Mouse (Mus musculus): ENCODE data around the gene Leprot. TPM values are rescaled to one million over a fixed set of nuclear protein-coding genes. Genes with fewer than 3 reads are reported as not detected.

Gene Leprot
- polyA plus RNA-seq, 1 experiment from 2014 or later: 70.8 TPM

DNA sequence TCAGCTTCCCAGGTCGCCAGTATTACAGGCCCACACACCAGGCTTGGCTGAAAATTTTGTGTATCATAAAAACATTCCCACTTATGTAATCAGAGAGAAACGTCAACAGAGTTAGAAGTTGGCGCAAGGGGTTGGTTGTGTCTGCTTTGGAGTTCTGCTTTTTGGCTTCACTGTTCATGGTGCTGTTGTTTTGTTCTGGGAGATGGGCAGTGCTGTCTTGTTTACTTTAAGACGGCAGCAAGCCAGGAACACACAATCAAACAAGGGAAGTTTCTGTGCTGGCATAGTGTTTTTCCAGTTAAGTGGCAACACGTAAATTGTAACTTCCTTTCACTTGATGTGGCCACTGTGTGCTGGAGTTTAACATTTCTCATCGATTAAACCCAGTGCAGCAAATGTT, 47.0 kb downstream of the Leprot start:
- DNase-seq (ENCODE audit: low spot score) (no peak), ATAC-seq (replicated peaks; ENCODE audit: low FRiP score) (no peak)
- H3K9me3 ChIP-seq (ENCODE audit: control insufficient read depth, low read length): no peaks in the 10 kb centered on the region
- no peaks in the 10 kb centered on the region for H3K27me3 ChIP-seq (replicated peaks; ENCODE audit: control insufficient read depth, insufficient read depth, low read length)
- H3K27ac ChIP-seq (ENCODE audit: low read depth, low read length): no peak overlapping the region
- H3K4me1 ChIP-seq (replicated peaks; ENCODE audit: control insufficient read depth, insufficient read depth, low read length): no peaks in the 10 kb centered on the region
- H3K4me2 ChIP-seq: no peak overlapping the region
- no peaks in the 10 kb centered on the region for H3K36me3 ChIP-seq (ENCODE audit: control insufficient read depth, insufficient read depth, low read length)
- H3K9ac ChIP-seq (ENCODE audit: low read depth, low read length): no peak overlapping the region
- no peak overlapping the region for H3K4me3 ChIP-seq (ENCODE audit: low read depth, low read length)
- WGBS: 68% methylated on average over 6 of the region's 6 CpGs

DNA sequence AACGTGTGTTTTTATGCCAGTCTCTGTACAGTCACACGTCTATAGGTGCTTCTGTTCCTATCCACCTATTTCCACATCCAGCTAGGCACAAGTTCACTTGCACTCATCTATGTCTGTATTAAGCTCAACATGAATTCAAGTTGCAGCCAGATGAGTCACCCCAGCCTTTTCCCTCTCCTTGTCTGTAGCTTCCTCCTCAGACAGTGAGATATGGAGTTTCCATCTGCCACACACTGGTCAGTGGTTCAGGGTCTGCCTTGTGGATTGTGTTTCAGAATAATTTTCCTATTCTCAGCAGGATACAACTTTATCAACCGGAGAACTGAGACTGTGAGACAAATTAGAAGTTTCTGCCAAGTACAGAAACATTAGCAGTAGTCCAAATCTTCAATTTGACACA, 49.7 kb downstream of the Leprot start:
- 78% methylated on average over 3 of the region's 3 CpGs for WGBS
- no peak overlapping the region for H3K9ac ChIP-seq (ENCODE audit: low read depth, low read length)
- no peaks in the 10 kb centered on the region for H3K9me3 ChIP-seq (ENCODE audit: control insufficient read depth, low read length)
- no peak overlapping the region for H3K27ac ChIP-seq (ENCODE audit: low read depth, low read length)
- no peak for ATAC-seq (replicated peaks; ENCODE audit: low FRiP score)
- H3K27me3 ChIP-seq (replicated peaks; ENCODE audit: control insufficient read depth, insufficient read depth, low read length): no peaks in the 10 kb centered on the region
- DNase-seq (ENCODE audit: low spot score): no peak
- H3K36me3 ChIP-seq (ENCODE audit: control insufficient read depth, insufficient read depth, low read length): no peaks in the 10 kb centered on the region
- no peak overlapping the region for H3K4me2 ChIP-seq
- no peak overlapping the region for H3K4me3 ChIP-seq (ENCODE audit: low read depth, low read length)
- no peaks in the 10 kb centered on the region for H3K4me1 ChIP-seq (replicated peaks; ENCODE audit: control insufficient read depth, insufficient read depth, low read length)

DNA sequence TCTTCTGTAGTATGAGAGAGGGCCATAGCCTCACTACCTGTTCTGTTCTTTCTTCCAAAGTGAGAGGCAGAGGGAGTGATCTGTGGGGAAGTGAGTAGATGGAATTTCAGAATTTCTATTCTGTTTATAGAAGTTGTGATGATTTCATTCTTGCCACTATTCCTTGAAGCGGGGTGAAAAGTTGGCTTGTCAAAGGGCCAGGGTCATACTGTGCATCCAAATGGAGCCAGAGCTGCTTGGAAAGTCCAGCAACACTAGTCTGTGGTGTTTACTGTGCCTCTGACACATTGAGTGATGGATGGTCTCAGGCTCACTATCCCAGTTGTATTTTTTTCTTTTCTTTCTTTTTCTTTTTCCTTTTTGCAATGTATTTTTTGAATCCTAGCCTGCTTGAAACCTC, 51.9 kb downstream of the Leprot start:
- Histone ChIP-seq H3K4me2 (no peak overlapping the region), H3K27ac (ENCODE audit: low read depth, low read length) (no peak overlapping the region), H3K4me1 (replicated peaks; ENCODE audit: control insufficient read depth, insufficient read depth, low read length) (no peaks in the 10 kb centered on the region), H3K36me3 (ENCODE audit: control insufficient read depth, insufficient read depth, low read length) (no peaks in the 10 kb centered on the region), H3K9ac (ENCODE audit: low read depth, low read length) (no peak overlapping the region), H3K4me3 (ENCODE audit: low read depth, low read length) (no peak overlapping the region), H3K27me3 (replicated peaks; ENCODE audit: control insufficient read depth, insufficient read depth, low read length) (no peaks in the 10 kb centered on the region), H3K9me3 (ENCODE audit: control insufficient read depth, low read length) (no peaks in the 10 kb centered on the region)
- DNase-seq (ENCODE audit: low spot score) (no peak), ATAC-seq (replicated peaks; ENCODE audit: low FRiP score) (no peak)
- WGBS: 85% methylated on average over 1 of the region's 1 CpGs

DNA sequence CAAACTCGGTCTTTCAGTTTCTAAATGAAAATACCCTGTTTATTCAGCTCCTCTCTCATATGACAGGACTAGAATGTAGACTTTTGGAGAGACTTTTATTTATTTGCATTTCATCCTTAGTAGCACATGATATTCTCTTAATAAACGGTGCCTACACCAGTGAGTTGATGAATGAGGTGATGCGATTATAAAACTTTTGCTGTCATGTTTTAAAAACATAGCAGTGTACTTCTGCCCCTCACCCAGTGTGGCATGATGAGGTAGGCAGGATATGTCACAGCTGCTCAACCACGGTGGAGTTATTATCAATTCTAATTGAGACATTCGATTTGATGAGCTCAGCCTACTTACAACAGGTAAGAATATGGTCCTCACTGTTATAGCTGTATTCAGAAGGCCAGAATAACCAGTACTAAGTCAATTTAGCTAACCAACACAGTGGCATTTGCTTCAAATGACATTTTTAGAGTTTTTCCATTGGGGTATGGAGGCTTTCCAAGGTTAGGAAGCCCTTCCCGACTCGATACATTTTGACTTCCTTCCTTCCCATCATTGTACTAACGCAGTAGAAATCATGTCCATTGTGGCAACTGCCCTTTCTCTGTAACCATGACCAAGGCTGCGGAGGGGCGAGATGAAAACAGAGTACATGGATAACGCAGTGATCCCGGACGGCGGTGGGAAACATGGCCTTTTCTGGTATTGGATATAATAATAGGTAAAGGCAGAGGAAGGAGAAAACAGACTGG, 53.5 kb downstream of the Leprot start:
- Histone ChIP-seq H3K27ac (ENCODE audit: low read depth, low read length) (no peak overlapping the region), H3K4me3 (ENCODE audit: low read depth, low read length) (no peak overlapping the region), H3K4me1 (replicated peaks; ENCODE audit: control insufficient read depth, insufficient read depth, low read length) (no peaks in the 10 kb centered on the region), H3K9me3 (ENCODE audit: control insufficient read depth, low read length) (no peaks in the 10 kb centered on the region), H3K9ac (ENCODE audit: low read depth, low read length) (no peak overlapping the region), H3K36me3 (ENCODE audit: control insufficient read depth, insufficient read depth, low read length) (no peaks in the 10 kb centered on the region), H3K4me2 (no peak overlapping the region), H3K27me3 (replicated peaks; ENCODE audit: control insufficient read depth, insufficient read depth, low read length) (no peaks in the 10 kb centered on the region)
- DNase-seq (ENCODE audit: low spot score) (no peak), ATAC-seq (replicated peaks; ENCODE audit: low FRiP score) (no peak)
- 84% methylated on average over 14 of the region's 14 CpGs for WGBS

DNA sequence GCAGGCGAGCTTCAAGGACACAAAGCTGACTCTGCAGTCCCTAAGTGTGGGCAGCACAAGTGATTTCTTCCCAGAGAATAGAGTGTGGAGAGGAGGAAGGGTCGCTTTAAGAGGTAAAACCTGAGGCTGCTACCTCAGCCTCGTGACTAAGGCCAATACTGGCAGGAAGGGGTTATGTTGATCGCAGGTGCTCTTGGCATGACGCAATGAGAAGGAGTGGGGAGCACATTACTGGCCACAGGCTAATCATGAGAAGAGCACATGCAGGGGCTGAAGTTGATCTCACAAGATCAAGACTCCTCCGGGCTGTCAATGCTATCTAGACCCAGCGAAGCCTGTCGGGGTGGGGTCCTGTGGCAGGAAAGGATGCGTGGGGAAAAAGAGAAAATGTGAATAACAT, 57.8 kb downstream of the Leprot start:
- no peaks in the 10 kb centered on the region for H3K9me3 ChIP-seq (ENCODE audit: control insufficient read depth, low read length)
- no peak for DNase-seq (ENCODE audit: low spot score)
- H3K4me2 ChIP-seq: no peak overlapping the region
- no peaks in the 10 kb centered on the region for H3K4me1 ChIP-seq (replicated peaks; ENCODE audit: control insufficient read depth, insufficient read depth, low read length)
- H3K4me3 ChIP-seq (ENCODE audit: low read depth, low read length): no peak overlapping the region
- 71% methylated on average over 9 of the region's 9 CpGs for WGBS
- H3K27me3 ChIP-seq (replicated peaks; ENCODE audit: control insufficient read depth, insufficient read depth, low read length): no peaks in the 10 kb centered on the region
- H3K27ac ChIP-seq (ENCODE audit: low read depth, low read length): no peak overlapping the region
- no peak overlapping the region for H3K9ac ChIP-seq (ENCODE audit: low read depth, low read length)
- no peaks in the 10 kb centered on the region for H3K36me3 ChIP-seq (ENCODE audit: control insufficient read depth, insufficient read depth, low read length)
- no peak for ATAC-seq (replicated peaks; ENCODE audit: low FRiP score)

DNA sequence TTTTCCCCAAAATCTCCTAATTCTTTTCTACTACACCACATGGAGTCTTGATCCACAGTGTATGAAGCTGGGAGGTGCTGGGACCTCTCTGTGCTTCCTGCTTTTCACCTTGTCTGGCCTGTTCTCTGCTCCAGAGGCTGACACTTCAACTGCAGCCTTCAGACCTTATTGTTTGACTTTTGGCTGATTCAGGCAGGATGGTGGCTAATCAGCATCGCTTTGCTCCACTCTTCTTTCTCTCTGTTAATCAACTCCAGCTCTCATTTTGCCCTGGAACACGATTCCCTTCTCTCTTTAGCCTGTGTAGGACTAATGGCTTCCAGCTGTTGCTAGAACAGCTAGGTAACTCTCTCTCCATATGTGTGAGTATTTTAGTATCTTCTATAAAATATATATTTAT, 59.7 kb downstream of the Leprot start:
- Histone ChIP-seq H3K27ac (ENCODE audit: low read depth, low read length) (no peak overlapping the region), H3K27me3 (replicated peaks; ENCODE audit: control insufficient read depth, insufficient read depth, low read length) (no peaks in the 10 kb centered on the region), H3K4me3 (ENCODE audit: low read depth, low read length) (no peak overlapping the region), H3K4me1 (replicated peaks; ENCODE audit: control insufficient read depth, insufficient read depth, low read length) (no peaks in the 10 kb centered on the region), H3K4me2 (no peak overlapping the region), H3K9ac (ENCODE audit: low read depth, low read length) (no peak overlapping the region), H3K36me3 (ENCODE audit: control insufficient read depth, insufficient read depth, low read length) (no peaks in the 10 kb centered on the region), H3K9me3 (ENCODE audit: control insufficient read depth, low read length) (no peaks in the 10 kb centered on the region)
- DNase-seq (ENCODE audit: low spot score) (no peak), ATAC-seq (replicated peaks; ENCODE audit: low FRiP score) (no peak)
- 57% methylated on average over 2 of the region's 2 CpGs for WGBS

DNA sequence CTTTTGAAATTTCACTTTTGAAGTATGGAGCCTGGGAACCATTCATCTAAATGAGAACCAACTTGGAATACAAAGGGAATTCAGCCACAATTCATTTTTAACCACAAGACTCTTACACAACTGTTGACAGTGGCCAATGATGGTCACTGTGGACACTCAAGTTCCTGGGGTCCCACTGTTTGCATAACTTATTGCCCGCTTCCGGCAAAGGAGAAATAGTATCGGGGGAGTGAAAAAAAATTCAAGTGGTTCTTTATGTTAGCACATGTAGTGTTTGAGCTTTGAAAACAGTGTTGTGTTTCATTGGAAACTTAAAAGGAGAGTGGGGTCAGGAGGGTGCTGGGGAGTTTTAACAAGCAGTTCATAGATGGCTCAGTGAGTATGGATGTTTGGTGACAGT, 60.4 kb downstream of the Leprot start:
- no peaks in the 10 kb centered on the region for H3K9me3 ChIP-seq (ENCODE audit: control insufficient read depth, low read length)
- H3K4me3 ChIP-seq (ENCODE audit: low read depth, low read length): no peak overlapping the region
- no peak overlapping the region for H3K27ac ChIP-seq (ENCODE audit: low read depth, low read length)
- DNase-seq (ENCODE audit: low spot score): no peak
- no peaks in the 10 kb centered on the region for H3K36me3 ChIP-seq (ENCODE audit: control insufficient read depth, insufficient read depth, low read length)
- H3K27me3 ChIP-seq (replicated peaks; ENCODE audit: control insufficient read depth, insufficient read depth, low read length): no peaks in the 10 kb centered on the region
- 89% methylated on average over 3 of the region's 3 CpGs for WGBS
- no peaks in the 10 kb centered on the region for H3K4me1 ChIP-seq (replicated peaks; ENCODE audit: control insufficient read depth, insufficient read depth, low read length)
- H3K4me2 ChIP-seq: no peak overlapping the region
- H3K9ac ChIP-seq (ENCODE audit: low read depth, low read length): no peak overlapping the region
- no peak for ATAC-seq (replicated peaks; ENCODE audit: low FRiP score)

Other genes starting within 250 kb of the Leprot start
- 14.8 and 17.0 TPM in 2 replicates for gene Ak4, start 228.4 kb upstream of the Leprot start, polyA plus RNA-seq (2014; fragmentation: Nextera tagmentation; extraction: Ambion mirVana)
- 0.14 and 0.22 TPM in 2 replicates for gene Dnajc6, start 151.1 kb upstream of the Leprot start, polyA plus RNA-seq (2014; fragmentation: Nextera tagmentation; extraction: Ambion mirVana)
- gene Lepr, start 69.7 kb downstream of the Leprot start, polyA plus RNA-seq (2014; fragmentation: Nextera tagmentation; extraction: Ambion mirVana): 0.43 and 0.91 TPM in 2 replicates
- not detected in 2 replicates for gene B020004J07Rik, start 196.3 kb downstream of the Leprot start, polyA plus RNA-seq (2014; fragmentation: Nextera tagmentation; extraction: Ambion mirVana)
- not detected in 2 replicates for gene C130073F10Rik, start 246.1 kb downstream of the Leprot start, polyA plus RNA-seq (2014; fragmentation: Nextera tagmentation; extraction: Ambion mirVana)

All from liver, embryonic 11.5 days (tissue).